Mouse (Mus musculus): Measurements from ENCODE around the gene Rag1.

DNA sequence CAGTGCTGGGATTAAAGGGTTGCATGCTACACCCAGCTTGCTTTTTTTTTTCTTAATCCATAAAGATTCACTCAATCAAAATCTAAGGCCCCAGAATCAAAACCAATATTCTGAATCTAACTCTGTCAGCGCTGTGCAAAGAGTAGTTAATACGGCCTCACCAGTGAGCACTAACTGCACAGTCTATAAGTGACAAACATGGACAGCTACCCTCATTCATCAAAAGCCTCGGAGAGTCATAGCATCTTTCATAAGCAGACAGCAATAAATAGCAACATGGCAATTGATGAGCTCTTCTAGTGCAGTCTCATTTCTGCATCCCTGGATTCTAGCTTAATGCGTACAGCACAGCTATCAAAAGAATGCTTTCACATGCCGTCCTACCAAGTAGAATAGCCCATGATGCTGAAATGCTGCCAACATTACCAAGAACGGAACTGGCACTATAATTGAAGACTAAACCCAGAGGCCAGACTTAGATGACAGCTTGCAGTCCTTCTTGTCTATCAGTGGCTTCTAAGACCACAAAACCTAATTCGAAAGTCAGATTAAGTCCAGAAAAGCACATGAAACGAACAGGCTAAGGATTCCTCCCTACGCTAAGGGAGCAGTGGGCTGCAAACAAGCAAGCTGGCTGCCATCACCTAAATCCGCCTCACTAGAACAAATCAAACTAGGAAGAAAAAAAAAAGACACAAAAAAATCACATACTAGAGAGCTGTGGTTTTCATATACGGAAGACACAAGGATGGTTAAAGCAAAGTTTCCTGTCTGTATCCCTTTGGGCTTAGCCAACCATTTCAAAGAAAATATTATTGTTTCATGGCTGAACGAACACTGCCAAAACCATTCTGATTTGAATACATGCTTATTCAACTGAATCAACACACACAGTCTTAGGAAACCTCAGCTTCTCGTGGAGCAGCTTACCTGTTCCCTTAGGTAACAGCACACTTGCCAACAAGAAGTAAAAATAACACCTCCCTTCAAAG, 50.8 kb downstream of the Rag1 start:
- TF ChIP-seq CTCF (IDR thresholded peaks at IDR 0.05; ENCODE audit: borderline replicate concordance, control insufficient read depth, extremely low read depth, insufficient read depth, low read length, poor library complexity) (no peak), POLR2A (IDR thresholded peaks at IDR 0.05; ENCODE audit: control insufficient read depth, extremely low read depth, insufficient read depth, low read length, poor library complexity) (no peak)

Measured in thymus, adult 2 months (tissue).